Mouse (Mus musculus): ENCODE results near the gene B4galt4.

GRCm38 (mm10) chr16:38780960-38781572 lies 39.0 kb downstream of the B4galt4 start:
- no peak for TF ChIP-seq TBP (IDR thresholded peaks at IDR 0.05; ENCODE audit: low read depth, low read length)
- TF ChIP-seq TCF12 (IDR thresholded peaks at IDR 0.05; ENCODE audit: low read depth, low read length): no peak
- TF ChIP-seq TAL1 (IDR thresholded peaks at IDR 0.05; ENCODE audit: low read length): no peak
- no peak for TF ChIP-seq MAX (IDR thresholded peaks at IDR 0.05; ENCODE audit: low read length)
- no peak for TF ChIP-seq CTCF (IDR thresholded peaks at IDR 0.05 in 2 of 3, conservative IDR thresholded peaks at IDR 0.05 in 1 of 3; ENCODE audit: control insufficient read depth in 1 of 3, insufficient read depth in 1 of 3, low read depth in 2 of 3, low read length in 3 of 3, poor library complexity in 1 of 3, severe bottlenecking in 1 of 3)
- TF ChIP-seq POLR2A (IDR thresholded peaks at IDR 0.05; ENCODE audit: control insufficient read depth in 1 of 2, insufficient read depth in 1 of 2, low read depth in 1 of 2, low read length in 2 of 2, poor library complexity in 1 of 2): no peak
- no peak for TF ChIP-seq ZC3H11A (IDR thresholded peaks at IDR 0.05; ENCODE audit: low read depth, low read length)
